Mouse (Mus musculus) embryonic facial prominence, embryonic 10.5 days (tissue): ENCODE results near the gene Prdm9. TPM values are rescaled to one million over a fixed set of nuclear protein-coding genes. Genes with fewer than 3 reads are reported as not detected.
"Not testable (repeated sequence)": the region's sequence is repeated elsewhere in the genome, so short reads cannot be mapped to it uniquely, and the experiment has no call there.

Experiments
- DNase-seq: peaks from one replicate; pipeline ENCODE4 v3.0.0-alpha.2; 2017; ENCODE audit warnings: low spot score
- H3K27ac ChIP-seq: fragments of 300-500 bp; sonication (generic); replicated peaks from 2 replicates; pipeline ENCODE4 v1.5.1; 2016; ENCODE audit warnings: mild to moderate bottlenecking
- H3K27me3 ChIP-seq: fragments of 300-500 bp; sonication (generic); replicated peaks from 2 replicates; pipeline ENCODE4 v1.6.1; 2016; ENCODE audit warnings: low read depth, mild to moderate bottlenecking; ENCODE audit not compliant: poor library complexity, severe bottlenecking
- H3K36me3 ChIP-seq: fragments of 300-500 bp; sonication (generic); replicated peaks from 2 replicates; pipeline ENCODE4 v1.6.1; 2016; ENCODE audit warnings: mild to moderate bottlenecking, moderate library complexity
- H3K4me1 ChIP-seq: fragments of 300-500 bp; sonication (generic); 2 replicates; pipeline ENCODE4 v1.6.1; 2016
- H3K4me3 ChIP-seq: fragments of 300-500 bp; sonication (generic); 2 replicates; pipeline ENCODE4 v1.5.1; 2016; ENCODE audit warnings: mild to moderate bottlenecking, moderate library complexity
- H3K9me3 ChIP-seq: fragments of 300-500 bp; sonication (generic); 2 replicates; pipeline ENCODE4 v1.6.1; 2016; ENCODE audit warnings: mild to moderate bottlenecking
- WGBS: fragments of 180-500 bp; shearing (Covaris S2); methylation state at CpG from one replicate; pipeline ENCODE4 v1.1.7; 2016; 5-methylcytosine and 5-hydroxymethylcytosine counted together
- polyA plus RNA-seq: library from polyadenylated mRNA; unstranded; fragments of >200 nt; fragmentation: Nextera tagmentation; extraction: Ambion mirVana; gene quantifications from 2 replicates; pipeline ENCODE4 v1.2.1, GENCODE M21; 2016

Prdm9 gene
- polyA plus RNA-seq, 1 experiment from 2014 or later = 2.3 TPM

- no peak overlapping the region for H3K4me3 ChIP-seq
- DNase-seq = no peak
- no peaks in the 10 kb centered on the region for H3K36me3 ChIP-seq
- H3K27me3 ChIP-seq = peaks cover 12% of the 10 kb centered on the region
- H3K27ac ChIP-seq = no peak overlapping the region
- H3K4me1 ChIP-seq = peaks cover 7% of the 10 kb centered on the region; the same call in 1 of the 2 replicates
- 87% methylated on average over 2 of the region's 2 CpGs for WGBS
- H3K9me3 ChIP-seq = no peaks in the 10 kb centered on the region
Observed at GRCm38 (mm10) chr17:15559946-15560345, 4.2 kb downstream of the Prdm9 start.

- peaks cover 8% of the 10 kb centered on the region for H3K9me3 ChIP-seq
- no peak overlapping the region for H3K27ac ChIP-seq
- no peaks in the 10 kb centered on the region for H3K4me1 ChIP-seq
- no peaks in the 10 kb centered on the region; the same call in 1 of the 2 replicates for H3K36me3 ChIP-seq
- H3K27me3 ChIP-seq = no peaks in the 10 kb centered on the region
- no peak for DNase-seq
- 35% methylated on average over 1 of the region's 1 CpGs for WGBS
- H3K4me3 ChIP-seq = no peak overlapping the region
Observed at GRCm38 (mm10) chr17:15549713-15550112, 14.4 kb downstream of the Prdm9 start.

- 75% methylated on average over 4 of the region's 4 CpGs for WGBS
- peaks cover 11% of the 10 kb centered on the region for H3K9me3 ChIP-seq
- no peak for DNase-seq
- no peaks in the 10 kb centered on the region for H3K27me3 ChIP-seq
- no peak overlapping the region for H3K27ac ChIP-seq
- no peak overlapping the region for H3K4me3 ChIP-seq
- no peaks in the 10 kb centered on the region for H3K4me1 ChIP-seq
- no peaks in the 10 kb centered on the region; the same call in 1 of the 2 replicates for H3K36me3 ChIP-seq
Observed at GRCm38 (mm10) chr17:15546440-15546839, 17.7 kb downstream of the Prdm9 start.

- WGBS = 59% methylated on average over 4 of the region's 4 CpGs
- DNase-seq = not testable (repeated sequence)
Observed at GRCm38 (mm10) chr17:15543868-15544267, 20.3 kb downstream of the Prdm9 start.

GRCm38 (mm10) chr17:15540309-15540708 lies 23.8 kb downstream of the Prdm9 start:
- no peak for DNase-seq
- Histone ChIP-seq H3K4me3 (no peak overlapping the region), H3K4me1 (peaks cover 11% of the 10 kb centered on the region), H3K27me3 (peaks cover 29% of the 10 kb centered on the region), H3K27ac (no peak overlapping the region), H3K9me3 (peaks cover 9% of the 10 kb centered on the region), H3K36me3 (no peaks in the 10 kb centered on the region; the same call in 1 of the 2 replicates)
- WGBS = 68% methylated on average over 4 of the region's 4 CpGs

More at GRCm38 (mm10) chr17:15543868-15544267, 20.3 kb downstream of the Prdm9 start:
- not testable (repeated sequence) for H3K4me1 ChIP-seq, H3K4me3 ChIP-seq, H3K27me3 ChIP-seq, H3K27ac ChIP-seq, H3K36me3 ChIP-seq
- peaks cover 11% of the 10 kb centered on the region for H3K9me3 ChIP-seq

GRCm38 (mm10) chr17:15536457-15536904 lies 27.7 kb downstream of the Prdm9 start:
- H3K4me1 ChIP-seq = peaks cover 11% of the 10 kb centered on the region
- H3K27ac ChIP-seq = no peak overlapping the region; the same call in 1 of the 2 replicates
- peak; percentile 65 for DNase-seq
- peaks cover 38% of the 10 kb centered on the region for H3K27me3 ChIP-seq
- H3K4me3 ChIP-seq = peak overlapping the region; percentile 63
- under 1% methylated on average over 33 of the region's 33 CpGs for WGBS
- 0 out of 2 replicates have a peak, but pooled peaks cover 2% of the 10 kb centered on the region for H3K9me3 ChIP-seq
- H3K36me3 ChIP-seq = no peaks in the 10 kb centered on the region

GRCm38 (mm10) chr17:15535943-15536342 lies 28.2 kb downstream of the Prdm9 start:
- peaks cover 11% of the 10 kb centered on the region for H3K4me1 ChIP-seq
- WGBS = 17% methylated on average over 8 of the region's 8 CpGs
- peaks cover 38% of the 10 kb centered on the region for H3K27me3 ChIP-seq
- H3K9me3 ChIP-seq = 0 out of 2 replicates have a peak, but pooled peaks cover 2% of the 10 kb centered on the region
- H3K4me3 ChIP-seq = peak overlapping the region; percentile 63
- no peak for DNase-seq
- no peak overlapping the region for H3K27ac ChIP-seq
- H3K36me3 ChIP-seq = no peaks in the 10 kb centered on the region

GRCm38 (mm10) chr17:15535162-15535800 lies 28.9 kb downstream of the Prdm9 start:
- no peak overlapping the region for H3K4me3 ChIP-seq
- WGBS = 66% methylated on average over 11 of the region's 11 CpGs
- H3K27me3 ChIP-seq = peaks cover 38% of the 10 kb centered on the region
- H3K9me3 ChIP-seq = 0 out of 2 replicates have a peak, but pooled peaks cover 2% of the 10 kb centered on the region
- DNase-seq = no peak
- H3K4me1 ChIP-seq = peaks cover 11% of the 10 kb centered on the region
- H3K27ac ChIP-seq = no peak overlapping the region
- H3K36me3 ChIP-seq = no peaks in the 10 kb centered on the region

GRCm38 (mm10) chr17:15530141-15530540 lies 34.0 kb downstream of the Prdm9 start:
- Histone ChIP-seq H3K27ac (no peak overlapping the region), H3K4me3 (no peak overlapping the region), H3K9me3 (0 out of 2 replicates have a peak, but pooled peaks cover 2% of the 10 kb centered on the region), H3K36me3 (peaks cover 7% of the 10 kb centered on the region), H3K4me1 (peaks cover 14% of the 10 kb centered on the region), H3K27me3 (peaks cover 7% of the 10 kb centered on the region)
- DNase-seq = peak; percentile 32
- 11% methylated on average over 5 of the region's 5 CpGs for WGBS

- H3K27ac ChIP-seq = no peak overlapping the region
- H3K4me3 ChIP-seq = no peak overlapping the region
- WGBS = 87% methylated on average over 2 of the region's 2 CpGs
- peaks cover 14% of the 10 kb centered on the region for H3K4me1 ChIP-seq
- H3K9me3 ChIP-seq = 0 out of 2 replicates have a peak, but pooled peaks cover 2% of the 10 kb centered on the region
- no peaks in the 10 kb centered on the region for H3K27me3 ChIP-seq
- no peak for DNase-seq
- peaks cover 19% of the 10 kb centered on the region for H3K36me3 ChIP-seq
Observed at GRCm38 (mm10) chr17:15528887-15529286, 35.3 kb downstream of the Prdm9 start.

- H3K9me3 ChIP-seq = no peaks in the 10 kb centered on the region
- peaks cover 14% of the 10 kb centered on the region for H3K4me1 ChIP-seq
- no peaks in the 10 kb centered on the region for H3K27me3 ChIP-seq
- 64% methylated on average over 3 of the region's 3 CpGs for WGBS
- peak overlapping the region; percentile 93 for H3K4me3 ChIP-seq
- no peak overlapping the region; the same call in 1 of the 2 replicates for H3K27ac ChIP-seq
- H3K36me3 ChIP-seq = peaks cover 30% of the 10 kb centered on the region
- no peak for DNase-seq
Observed at GRCm38 (mm10) chr17:15527811-15528136, 36.4 kb downstream of the Prdm9 start.

- 2% methylated on average over 55 of the region's 55 CpGs for WGBS
- no peaks in the 10 kb centered on the region for H3K9me3 ChIP-seq
- H3K27me3 ChIP-seq = no peaks in the 10 kb centered on the region
- H3K4me3 ChIP-seq = peak within 1 kb of the TSS; percentile 93
- peak; percentile 97 for DNase-seq
- H3K4me1 ChIP-seq = peaks cover 14% of the 10 kb centered on the region
- H3K27ac ChIP-seq = peak within 1 kb of the TSS; percentile 89
- H3K36me3 ChIP-seq = peaks cover 36% of the 10 kb centered on the region
Observed at GRCm38 (mm10) chr17:15526986-15527810, 37.0 kb downstream of the Prdm9 start, which contains the start of gene Pdcd2. Gene Pdcd2, minus strand, starts transcription at chr17:15527301.
